Mouse (Mus musculus): ENCODE data around the gene Tmem52b. TPM values are rescaled to one million over a fixed set of nuclear protein-coding genes. Genes with fewer than 3 reads are reported as not detected.

Tmem52b gene
- polyA plus RNA-seq, 1 experiment from 2014 or later, result 63.1 TPM

Other genes with a start within 250 kb of the Tmem52b start
- 0.13 TPM in 1 of 2 replicates, not detected in the other for gene Cd69, start 237.1 kb upstream of the Tmem52b start, polyA plus RNA-seq (2015; fragmentation: Nextera tagmentation; extraction: Ambion mirVana)
- not detected in 2 replicates for gene 4922502D21Rik, start 180.8 kb upstream of the Tmem52b start, polyA plus RNA-seq (2015; fragmentation: Nextera tagmentation; extraction: Ambion mirVana)
- gene Clec12a, start 169.9 kb upstream of the Tmem52b start, polyA plus RNA-seq (2015; fragmentation: Nextera tagmentation; extraction: Ambion mirVana), result 0.67 and 0.74 TPM in 2 replicates
- 0.11 TPM in 1 of 2 replicates, not detected in the other for gene Clec12b, start 126.7 kb upstream of the Tmem52b start, polyA plus RNA-seq (2015; fragmentation: Nextera tagmentation; extraction: Ambion mirVana)
- gene Clec1b, start 115.3 kb upstream of the Tmem52b start, polyA plus RNA-seq (2015; fragmentation: Nextera tagmentation; extraction: Ambion mirVana), result 1.8 and 1.9 TPM in 2 replicates
- gene Clec9a, start 103.7 kb upstream of the Tmem52b start, polyA plus RNA-seq (2015; fragmentation: Nextera tagmentation; extraction: Ambion mirVana), result 0.41 and 0.54 TPM in 2 replicates
- gene Clec1a, start 60.6 kb upstream of the Tmem52b start, polyA plus RNA-seq (2015; fragmentation: Nextera tagmentation; extraction: Ambion mirVana), result 11.3 and 12.8 TPM in 2 replicates
- not detected in 2 replicates for gene Olr1, start 5.4 kb upstream of the Tmem52b start, polyA plus RNA-seq (2015; fragmentation: Nextera tagmentation; extraction: Ambion mirVana)
- gene Gabarapl1, start 20.6 kb downstream of the Tmem52b start, polyA plus RNA-seq (2015; fragmentation: Nextera tagmentation; extraction: Ambion mirVana), result 74.1 and 77.7 TPM in 2 replicates
- not detected in 2 replicates for gene Klre1, start 65.3 kb downstream of the Tmem52b start, polyA plus RNA-seq (2015; fragmentation: Nextera tagmentation; extraction: Ambion mirVana)
- gene Klrd1, start 79.2 kb downstream of the Tmem52b start, polyA plus RNA-seq (2015; fragmentation: Nextera tagmentation; extraction: Ambion mirVana), result 0.32 and 0.36 TPM in 2 replicates
- 0.09 TPM in 1 of 2 replicates, not detected in the other for gene Klrk1, start 111.3 kb downstream of the Tmem52b start, polyA plus RNA-seq (2015; fragmentation: Nextera tagmentation; extraction: Ambion mirVana)
- not detected in 2 replicates for gene Klrc3, start 130.8 kb downstream of the Tmem52b start, polyA plus RNA-seq (2015; fragmentation: Nextera tagmentation; extraction: Ambion mirVana)
- gene Klrc2, start 148.1 kb downstream of the Tmem52b start, polyA plus RNA-seq (2015; fragmentation: Nextera tagmentation; extraction: Ambion mirVana), result not detected in 2 replicates
- not detected in 2 replicates for gene Klrc1, start 166.4 kb downstream of the Tmem52b start, polyA plus RNA-seq (2015; fragmentation: Nextera tagmentation; extraction: Ambion mirVana)
- gene Klri1, start 204.6 kb downstream of the Tmem52b start, polyA plus RNA-seq (2015; fragmentation: Nextera tagmentation; extraction: Ambion mirVana), result not detected in 2 replicates
- not detected in 2 replicates for gene Klri2, start 227.9 kb downstream of the Tmem52b start, polyA plus RNA-seq (2015; fragmentation: Nextera tagmentation; extraction: Ambion mirVana)